Mouse (Mus musculus): ENCODE results near the gene Rbl1.

Rbl1 gene

GRCm38 (mm10) chr2:157204366-157205218 is at the start of gene Rbl1:
Gene Rbl1, minus strand, starts transcription at chr2:157204534.
- WGBS: under 1% methylated on average over 73 of the region's 73 CpGs

GRCm38 (mm10) chr2:157245603-157246002 is 41.3 kb upstream of the Rbl1 start:
- WGBS: 78% methylated on average over 2 of the region's 2 CpGs

GRCm38 (mm10) chr2:157245001-157245400 is 40.7 kb upstream of the Rbl1 start:
- 68% methylated on average over 5 of the region's 5 CpGs for WGBS

- 80% methylated on average over 8 of the region's 8 CpGs for WGBS
Observed at GRCm38 (mm10) chr2:157235946-157236345, 31.6 kb upstream of the Rbl1 start.

DNA sequence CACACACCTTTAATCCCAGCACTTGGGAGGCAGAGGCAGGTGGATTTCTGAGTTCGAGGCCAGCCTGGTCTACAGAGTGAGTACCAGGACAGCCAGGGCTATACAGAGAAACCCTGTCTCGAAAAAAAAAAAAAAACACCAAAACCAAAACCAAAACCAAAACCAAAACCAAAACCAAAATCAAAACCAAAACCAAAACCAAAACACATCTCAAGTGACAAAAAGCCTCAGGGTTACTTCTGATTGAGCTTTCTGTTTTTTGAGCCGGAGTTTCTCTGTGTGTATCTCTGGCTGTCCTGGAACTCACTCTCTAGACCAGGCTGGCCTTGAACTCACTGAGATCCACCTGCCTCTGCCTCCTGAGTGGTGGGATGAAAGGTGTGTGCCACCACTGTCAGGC is 17.6 kb upstream of the Rbl1 start:
- 87% methylated on average over 3 of the region's 3 CpGs for WGBS

DNA sequence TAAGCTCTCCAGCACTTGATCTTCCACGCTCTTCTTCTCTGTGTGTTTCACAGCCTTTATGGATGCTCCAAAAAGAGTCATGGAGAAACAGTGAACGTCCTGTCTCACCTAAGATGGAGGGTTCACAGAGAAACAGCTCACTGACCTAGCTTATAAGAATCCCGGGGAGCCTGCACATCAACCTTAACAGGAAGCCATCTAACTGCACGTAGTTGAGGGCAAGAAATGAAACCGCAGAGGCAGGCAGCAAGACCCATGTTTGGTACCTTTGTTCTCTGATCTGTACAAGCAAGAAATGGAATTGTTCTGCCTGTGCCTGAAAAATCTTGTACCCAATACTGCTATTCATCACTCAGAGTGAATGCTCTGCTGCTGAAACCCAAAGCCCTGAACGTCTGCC is 15.8 kb upstream of the Rbl1 start:
- 83% methylated on average over 6 of the region's 6 CpGs for WGBS

DNA sequence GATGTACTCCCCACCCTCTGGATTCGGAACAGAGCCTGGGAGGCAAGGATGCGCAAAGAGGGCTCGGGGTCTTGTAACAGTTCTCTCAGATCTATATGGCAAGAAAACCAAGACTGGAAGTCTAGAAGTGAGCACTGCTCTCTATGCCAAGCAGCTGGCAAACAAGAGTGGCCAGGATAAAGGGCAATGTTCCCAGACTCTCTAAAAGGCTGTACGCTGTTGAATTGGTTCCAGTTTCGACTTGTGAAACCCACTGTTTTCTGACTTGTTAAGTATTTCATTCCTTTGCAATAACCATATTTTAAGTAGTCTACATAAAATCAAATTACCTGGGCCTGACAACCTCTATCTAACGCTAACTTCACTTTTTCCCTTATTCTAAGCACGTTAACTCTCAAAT is 7.4 kb upstream of the Rbl1 start:
- WGBS: 81% methylated on average over 7 of the region's 7 CpGs

- 2% methylated on average over 43 of the region's 49 CpGs for WGBS
Observed at GRCm38 (mm10) chr2:157203459-157204365, 622 bp downstream of the Rbl1 start.

DNA sequence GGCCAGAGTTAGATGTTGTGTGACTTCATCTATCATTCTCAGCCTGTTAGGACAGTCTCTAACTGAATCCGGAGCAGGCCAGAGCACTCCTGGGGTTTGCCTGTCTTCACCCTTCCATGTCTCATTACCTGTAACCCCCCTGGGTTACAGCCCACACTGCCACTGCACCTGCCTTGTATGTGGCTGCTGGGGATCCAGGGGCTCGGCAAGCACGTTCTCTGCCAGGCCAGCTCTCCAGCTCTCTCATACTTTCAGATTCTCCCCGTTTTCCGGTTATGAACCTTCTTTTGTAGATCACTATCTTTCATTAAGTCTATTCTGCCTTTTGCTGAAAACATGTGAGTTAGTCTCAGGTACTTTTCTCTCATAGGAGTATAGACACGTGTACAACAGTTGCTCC is 2.0 kb downstream of the Rbl1 start:
- 82% methylated on average over 6 of the region's 6 CpGs for WGBS

DNA sequence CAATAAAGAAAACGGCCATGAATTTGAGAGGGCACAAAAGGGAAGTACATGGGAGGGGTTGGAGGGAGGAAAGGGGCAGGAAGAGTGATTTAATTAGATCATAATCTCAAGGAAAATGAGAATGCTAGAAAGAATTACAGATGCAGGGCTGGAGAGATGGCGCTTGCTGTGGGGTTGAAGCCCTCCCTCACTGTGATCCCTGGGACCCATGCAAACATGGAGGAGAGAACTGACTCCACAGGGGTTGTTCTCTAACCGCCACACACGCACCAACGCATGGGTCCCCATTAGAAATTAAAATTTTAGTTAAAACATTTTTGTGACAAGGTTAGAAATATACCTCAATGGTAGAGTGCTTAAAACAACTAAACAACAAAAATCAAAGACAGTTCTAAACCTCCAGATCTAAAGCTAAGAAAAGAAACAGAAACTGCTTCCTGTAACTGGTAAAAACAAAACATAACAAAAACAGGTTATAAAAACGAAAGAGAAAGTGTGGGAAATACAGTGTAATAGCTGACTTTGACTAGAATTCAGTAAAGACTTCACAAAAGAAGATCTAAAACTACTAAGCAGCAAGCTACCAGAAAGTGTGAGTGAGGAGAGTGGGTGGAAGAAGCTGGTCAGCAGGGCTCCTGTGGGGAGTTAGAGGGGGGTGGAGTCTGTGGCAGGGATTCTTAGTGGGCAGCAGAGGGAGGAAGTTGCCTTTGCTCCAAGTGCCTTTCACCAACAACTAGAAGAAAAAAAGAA is 3.1 kb downstream of the Rbl1 start:
- WGBS: 73% methylated on average over 6 of the region's 6 CpGs

- WGBS: 96% methylated on average over 11 of the region's 11 CpGs
Observed at GRCm38 (mm10) chr2:157198405-157198804, 5.9 kb downstream of the Rbl1 start.

- WGBS: 95% methylated on average over 4 of the region's 4 CpGs
Observed at GRCm38 (mm10) chr2:157190651-157191050, 13.7 kb downstream of the Rbl1 start.

GRCm38 (mm10) chr2:157187223-157187622 is 17.1 kb downstream of the Rbl1 start:
- 47% methylated on average over 4 of the region's 4 CpGs for WGBS

DNA sequence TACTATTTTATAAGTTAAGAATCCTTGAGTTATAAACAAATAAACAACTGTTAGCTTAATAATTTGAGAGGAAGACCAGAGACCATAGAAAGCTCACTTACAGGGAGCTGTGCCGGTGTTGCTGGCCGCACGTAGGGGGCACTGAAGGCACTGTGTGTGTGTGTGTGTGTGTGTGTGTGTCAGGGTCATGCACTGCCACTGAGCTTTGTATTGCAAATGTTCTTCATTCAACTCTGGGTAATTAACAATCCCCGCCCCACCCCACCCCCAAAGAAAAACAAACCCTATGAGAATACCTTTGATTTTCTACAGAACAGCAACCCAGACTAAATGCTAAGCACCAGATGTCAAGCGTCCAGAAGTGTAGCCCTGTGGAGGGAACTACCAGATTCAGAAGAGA is 17.8 kb downstream of the Rbl1 start:
- WGBS: 78% methylated on average over 5 of the region's 5 CpGs

DNA sequence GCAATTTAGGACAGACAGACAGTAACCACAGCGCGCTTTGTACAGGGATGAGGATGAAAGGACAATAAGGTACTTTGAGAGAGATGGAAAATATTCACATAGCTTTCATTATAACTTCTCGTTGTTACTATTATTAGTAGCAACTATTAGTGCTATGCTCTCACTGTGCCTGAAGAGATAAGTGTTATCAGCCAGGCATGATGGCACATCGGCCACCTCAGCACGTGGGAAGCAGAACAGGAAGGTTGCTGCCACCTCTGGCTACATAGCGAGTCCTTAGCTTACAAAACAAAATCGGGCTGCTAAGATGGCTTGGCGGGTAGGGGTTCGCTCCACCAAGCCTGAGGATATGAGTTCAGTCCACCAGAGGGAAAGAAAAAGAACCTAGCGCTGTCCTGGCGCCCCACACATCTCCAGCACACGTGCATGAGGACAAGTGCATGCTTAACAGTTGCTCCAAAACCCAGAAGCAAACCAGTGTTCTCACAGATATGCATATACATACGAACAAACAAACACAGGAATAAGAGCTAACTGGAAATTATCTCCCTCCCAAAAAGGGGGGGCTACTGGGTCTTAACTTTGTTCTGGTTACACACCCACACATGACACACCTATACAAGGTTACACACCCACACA is 19.2 kb downstream of the Rbl1 start:
- 94% methylated on average over 13 of the region's 13 CpGs for WGBS

- 89% methylated on average over 6 of the region's 6 CpGs for WGBS
Observed at GRCm38 (mm10) chr2:157178167-157178566, 26.2 kb downstream of the Rbl1 start.

- 96% methylated on average over 3 of the region's 3 CpGs for WGBS
Observed at GRCm38 (mm10) chr2:157176248-157176647, 28.1 kb downstream of the Rbl1 start.

- WGBS: 84% methylated on average over 5 of the region's 5 CpGs
Observed at GRCm38 (mm10) chr2:157174416-157174815, 29.9 kb downstream of the Rbl1 start.

- 96% methylated on average over 6 of the region's 6 CpGs for WGBS
Observed at GRCm38 (mm10) chr2:157173555-157173954, 30.8 kb downstream of the Rbl1 start.

- WGBS: 98% methylated on average over 6 of the region's 6 CpGs
Observed at GRCm38 (mm10) chr2:157172984-157173383, 31.4 kb downstream of the Rbl1 start.

GRCm38 (mm10) chr2:157170626-157171025 is 33.7 kb downstream of the Rbl1 start:
- WGBS: 75% methylated on average over 6 of the region's 6 CpGs
